Mouse (Mus musculus) embryo, embryonic 10 days (tissue): ENCODE measurements around the gene Bik.

Experiments used
- DNase-seq: peaks from one replicate; pipeline ENCODE4 v3.0.0-alpha.2; 2015; ENCODE audit warnings: low spot score

Bik gene

DNA sequence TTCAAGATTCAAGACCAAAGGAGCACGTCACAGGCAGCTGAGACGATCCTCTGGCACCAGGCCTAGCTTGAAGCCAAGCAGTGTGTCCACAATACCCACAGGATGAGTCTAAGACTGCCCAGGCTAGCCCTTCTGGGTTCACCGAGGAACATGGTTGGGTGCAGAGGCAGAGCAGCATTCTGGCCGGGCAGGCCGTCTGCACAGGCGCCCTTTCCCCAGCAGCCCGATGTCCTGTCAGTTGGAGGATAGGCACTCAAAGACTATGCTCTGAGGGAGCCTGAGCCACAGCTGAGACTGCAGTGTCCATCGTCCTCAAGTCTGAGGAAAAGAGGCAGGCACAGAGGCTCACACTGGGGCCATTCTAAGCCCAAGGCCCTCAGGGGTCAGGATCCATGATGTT, 20.5 kb downstream of the Bik start:
- DNase-seq, result no peak

DNA sequence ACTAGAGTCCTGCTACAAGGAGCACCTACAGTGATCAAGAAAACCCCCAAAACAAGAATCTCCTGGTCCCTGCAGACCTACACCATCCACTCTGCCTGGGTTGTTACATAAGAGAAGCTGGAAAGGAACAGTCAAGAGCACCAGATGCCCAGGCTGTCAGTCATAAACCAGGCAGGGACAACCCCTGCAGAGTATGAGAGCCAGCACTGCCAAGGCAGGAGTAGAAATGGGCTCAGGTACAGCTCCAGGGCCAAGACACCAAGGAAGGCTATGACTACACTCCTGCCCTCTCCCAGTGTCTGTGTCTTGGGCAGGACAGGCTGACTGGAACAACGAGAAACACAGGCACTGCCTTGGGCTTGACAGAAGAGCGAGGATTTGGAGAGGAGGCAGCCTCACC, 23.5 kb downstream of the Bik start:
- no peak for DNase-seq

DNA sequence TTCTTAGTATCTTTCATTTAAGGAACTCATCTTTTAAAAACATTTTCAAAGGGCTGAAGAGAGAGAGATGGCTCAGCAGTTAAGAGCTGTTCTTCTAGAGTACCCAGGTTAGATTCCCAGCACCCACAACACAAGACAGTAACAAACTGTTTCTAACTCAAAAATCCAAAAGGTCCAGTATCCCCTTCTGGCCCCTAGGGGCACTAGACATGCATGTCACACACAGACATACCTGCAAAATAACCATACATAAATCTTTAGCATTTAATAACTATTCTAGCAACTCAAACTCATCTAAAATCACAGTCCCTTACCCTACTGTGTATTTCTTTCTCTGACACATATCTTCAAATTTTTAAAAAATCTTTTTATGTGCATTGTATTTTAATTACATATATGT, 27.2 kb downstream of the Bik start:
- no peak for DNase-seq

DNA sequence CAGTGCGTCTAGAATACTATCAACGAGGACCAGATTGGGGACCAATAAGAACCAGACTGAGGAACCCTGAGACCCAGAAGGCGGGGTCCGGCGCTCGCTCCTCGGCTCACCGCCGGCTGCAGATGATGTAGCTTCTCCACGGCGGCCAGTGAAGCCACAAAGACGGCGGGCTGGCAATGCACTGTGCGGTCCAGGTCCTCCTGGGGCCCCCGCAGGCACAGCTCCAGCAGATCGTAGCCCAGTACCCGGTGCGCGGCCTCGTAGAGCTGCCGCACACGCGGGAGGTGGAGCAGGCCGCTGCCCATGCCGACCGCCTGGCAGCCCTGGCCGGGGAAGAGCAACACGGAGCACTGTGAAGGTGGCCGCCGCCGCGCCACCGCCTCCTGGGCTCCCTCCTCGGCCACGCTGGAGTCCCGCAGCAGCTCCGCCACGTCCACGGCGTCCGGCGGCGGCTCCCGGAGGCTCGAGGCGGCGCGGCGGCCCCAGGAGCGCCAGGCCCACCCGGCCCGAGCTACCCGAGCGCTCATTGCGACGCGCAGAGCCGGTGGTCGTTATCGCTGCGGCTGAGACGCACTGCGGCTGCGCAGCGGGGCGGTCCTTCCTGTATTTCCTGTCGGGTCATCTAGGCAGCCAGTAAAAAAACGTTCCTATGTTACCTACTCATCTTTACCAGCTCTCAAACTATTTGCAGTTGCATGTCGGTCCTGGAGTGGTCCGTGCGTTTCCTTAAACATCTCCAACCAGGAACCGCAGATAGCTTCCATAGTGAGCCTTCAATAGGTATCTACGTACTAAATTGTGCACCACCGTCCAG, 28.7 kb downstream of the Bik start:
- DNase-seq, result peak; percentile 97

DNA sequence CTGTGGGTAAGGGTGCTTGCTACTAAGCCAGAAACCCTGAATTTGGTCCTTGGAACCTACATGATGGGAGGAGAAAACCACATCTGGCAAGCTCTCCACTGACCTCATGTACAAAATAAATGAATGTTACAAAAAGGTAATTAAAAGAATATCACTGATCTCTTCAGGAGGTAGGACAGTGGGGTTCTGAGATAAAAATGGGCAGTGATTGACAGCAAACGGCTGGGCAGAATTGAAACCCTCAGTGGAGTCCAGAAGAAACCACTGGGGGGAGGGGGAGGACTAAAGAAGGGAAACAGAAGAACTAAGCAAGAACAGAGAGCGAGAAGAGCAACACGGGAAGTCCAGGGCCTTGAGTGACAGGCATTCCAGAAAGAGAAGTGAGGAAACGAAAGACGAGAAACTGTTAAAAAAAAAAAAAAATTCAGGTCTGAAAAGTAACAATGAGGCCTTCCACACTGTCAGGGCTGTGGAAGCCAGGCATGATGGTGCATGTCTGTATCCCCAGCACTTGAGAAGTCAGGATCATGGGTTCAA, 34.3 kb downstream of the Bik start:
- no peak for DNase-seq

DNA sequence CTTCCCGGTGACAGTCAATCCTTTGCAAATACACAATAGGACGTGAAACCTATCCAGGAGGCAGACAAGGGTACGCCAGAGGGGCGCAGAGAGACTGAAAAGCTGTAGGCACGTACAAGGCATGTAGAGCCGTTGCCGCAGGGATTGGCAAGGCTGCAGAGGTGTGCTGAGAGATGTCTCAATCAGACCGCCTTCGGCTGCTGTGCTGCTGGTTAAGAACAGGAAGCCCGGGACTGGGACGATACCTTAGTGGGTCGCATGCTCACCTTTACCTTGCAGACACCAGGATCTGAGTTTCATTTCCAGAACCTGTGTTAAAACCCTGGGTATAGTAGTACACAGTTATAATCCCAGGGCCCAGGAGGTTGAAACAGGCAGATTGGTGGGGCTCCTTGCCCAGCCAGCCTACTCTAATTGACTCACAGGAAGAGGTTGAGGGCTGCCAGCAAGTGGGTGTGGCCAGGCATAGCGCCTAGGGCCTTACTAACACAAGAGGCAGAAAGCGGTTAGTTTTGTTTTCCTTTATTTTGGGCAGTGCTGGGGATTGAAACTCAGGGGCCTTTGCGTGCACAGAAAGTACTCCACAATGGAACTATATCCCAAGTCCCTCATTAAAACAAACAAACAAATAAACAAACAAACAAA, 36.1 kb downstream of the Bik start:
- peak; percentile 65 for DNase-seq

DNA sequence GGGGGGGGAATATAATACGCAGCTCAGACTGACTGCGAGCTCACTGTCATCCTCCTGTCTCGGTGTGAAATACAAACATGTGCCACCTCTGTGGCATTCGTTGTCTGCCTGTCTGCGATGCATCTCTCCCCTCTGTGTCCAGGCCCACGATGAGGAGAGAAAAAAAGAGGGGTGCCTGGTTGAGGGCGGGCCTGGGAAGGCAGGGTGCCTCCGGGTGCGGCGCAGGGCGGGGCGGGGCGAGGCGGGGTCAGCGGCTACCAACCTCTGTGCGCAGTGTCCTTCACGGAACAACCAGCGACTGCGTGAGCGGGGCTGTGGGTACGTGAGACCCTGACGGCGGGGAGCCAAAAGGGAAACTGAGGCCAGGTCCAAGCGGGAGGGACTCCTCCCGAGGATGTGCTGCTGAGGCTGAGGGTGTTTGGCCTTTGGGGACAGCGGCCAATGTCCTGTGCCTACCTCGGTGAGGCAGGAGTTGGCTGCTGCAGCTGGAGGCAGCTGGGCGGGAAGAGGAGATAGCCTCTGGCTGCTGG, 36.7 kb downstream of the Bik start, which contains the start of the genes Tspo and Mcat:
TSS of gene Tspo (plus strand) at position 266 of the 530 bp plus-strand sequence.
TSS of gene Mcat (minus strand) at position 461 of the 530 bp plus-strand sequence.
- no peak for DNase-seq

DNA sequence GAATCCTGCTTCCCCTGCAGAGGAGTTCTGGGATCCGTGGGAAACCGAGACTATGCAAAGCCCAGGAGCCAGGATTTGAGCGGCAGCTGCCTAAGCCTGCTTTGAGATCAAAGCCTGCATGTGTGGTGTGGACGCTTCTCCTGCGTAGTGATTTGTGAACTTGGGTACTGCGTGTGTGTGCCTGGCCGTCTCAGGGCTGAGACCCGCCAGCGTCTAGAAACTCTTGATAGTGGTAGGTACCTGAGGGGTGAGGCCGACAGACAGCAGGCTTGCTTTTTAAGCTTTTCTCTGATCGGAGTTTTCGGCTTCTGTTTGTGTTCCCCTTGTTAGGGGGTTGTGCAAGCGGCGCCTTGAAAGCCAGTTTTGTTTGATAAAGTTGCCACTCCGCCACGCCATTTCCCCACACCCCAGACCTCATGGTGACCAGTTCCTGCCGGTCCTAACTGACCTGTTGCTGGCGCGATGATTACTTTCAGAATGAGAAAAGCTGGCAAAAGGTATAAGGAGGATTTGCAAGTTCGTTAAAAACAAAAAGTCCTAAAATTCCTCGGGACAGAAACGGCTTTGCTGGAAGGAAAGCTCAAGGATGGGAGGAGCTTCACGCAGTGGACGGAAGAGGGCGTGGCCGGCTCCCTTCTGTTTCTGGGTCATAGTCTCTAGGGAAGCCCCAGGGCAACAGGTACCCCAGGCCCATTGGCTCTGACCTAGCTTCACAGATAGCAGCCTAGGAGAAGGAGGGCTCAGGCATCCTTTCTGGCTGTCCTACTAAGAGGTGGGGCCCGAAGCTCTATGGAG, 37.4 kb downstream of the Bik start:
- DNase-seq, result peak; percentile 65

DNA sequence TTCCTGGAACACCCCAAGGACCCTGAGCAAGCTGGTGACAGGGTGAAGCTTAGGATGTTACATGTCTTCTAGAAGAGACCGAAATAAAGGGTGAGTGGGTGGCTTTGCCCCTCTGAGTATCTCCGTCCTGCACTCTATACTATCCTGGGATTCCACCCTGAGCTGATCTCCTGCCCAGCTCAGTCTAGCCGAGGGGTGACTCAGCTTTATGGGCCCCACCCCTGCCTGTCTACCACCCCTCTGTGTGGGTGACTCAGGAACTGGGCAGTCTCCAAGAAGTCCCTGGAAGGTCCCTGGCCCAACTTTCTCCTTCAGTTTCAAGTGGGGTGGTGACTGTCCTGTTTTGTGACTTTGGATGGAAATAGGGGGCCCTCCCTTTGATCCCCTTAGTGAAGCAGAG, 38.8 kb downstream of the Bik start:
- no peak for DNase-seq

DNA sequence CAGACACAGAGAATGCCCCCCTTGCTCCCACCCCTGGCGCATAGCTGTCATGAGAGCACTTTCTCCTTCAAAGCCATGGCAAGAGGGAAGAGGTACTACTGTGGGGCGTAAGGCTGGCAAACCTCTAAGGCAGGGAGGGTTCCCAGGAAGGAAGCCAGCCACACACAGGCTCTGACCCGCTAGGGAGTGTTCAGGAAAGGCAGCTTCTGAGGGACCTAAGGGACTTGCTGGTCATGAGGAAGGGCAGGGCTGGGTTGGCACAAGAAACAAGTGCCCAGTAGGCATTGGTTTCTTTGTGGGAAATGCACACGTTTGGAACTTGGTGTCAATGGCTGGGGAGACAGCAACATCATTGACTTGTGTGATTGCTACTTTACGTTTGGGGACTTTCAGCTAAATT, 39.3 kb downstream of the Bik start:
- DNase-seq, result no peak

DNA sequence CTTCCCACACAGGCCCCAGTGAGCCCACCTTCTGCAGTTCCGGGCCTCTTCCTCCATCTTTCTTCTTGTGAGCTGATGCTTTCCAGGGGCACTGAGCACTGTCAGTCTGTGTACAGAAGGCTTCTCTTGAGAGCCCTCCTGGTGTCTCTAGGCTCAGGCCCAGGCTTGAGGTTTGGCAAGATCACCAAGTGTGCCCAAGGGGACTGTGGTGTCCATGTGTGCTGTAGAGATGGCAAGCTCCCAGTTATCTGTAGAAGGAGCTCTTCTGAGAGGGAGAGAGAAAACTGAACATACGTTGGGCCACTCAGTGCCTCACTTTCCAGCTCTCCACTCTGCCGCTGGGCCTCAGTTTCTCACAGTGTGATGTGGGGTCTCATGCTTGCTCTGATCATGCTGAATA, 41.1 kb downstream of the Bik start:
- DNase-seq, result no peak

DNA sequence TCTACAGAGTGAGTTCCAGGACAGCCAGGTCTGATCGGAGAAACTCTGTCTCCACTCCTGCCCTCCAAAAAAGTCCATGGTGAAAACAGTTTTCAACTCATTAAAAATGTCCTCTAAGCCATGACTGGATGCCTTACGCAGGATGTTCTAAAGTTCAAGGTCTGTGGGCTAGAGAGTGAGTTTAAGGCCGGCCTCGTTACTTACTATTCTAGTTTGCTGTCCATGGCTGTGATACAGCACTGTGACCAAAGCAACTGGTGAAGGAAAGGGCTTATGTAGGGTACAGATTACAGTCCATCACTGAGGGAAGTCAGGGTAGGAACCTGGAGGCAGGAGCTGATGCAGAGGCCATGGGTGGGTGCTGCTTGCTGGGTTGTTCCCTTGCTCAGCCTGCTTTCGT, 41.9 kb downstream of the Bik start:
- no peak for DNase-seq

DNA sequence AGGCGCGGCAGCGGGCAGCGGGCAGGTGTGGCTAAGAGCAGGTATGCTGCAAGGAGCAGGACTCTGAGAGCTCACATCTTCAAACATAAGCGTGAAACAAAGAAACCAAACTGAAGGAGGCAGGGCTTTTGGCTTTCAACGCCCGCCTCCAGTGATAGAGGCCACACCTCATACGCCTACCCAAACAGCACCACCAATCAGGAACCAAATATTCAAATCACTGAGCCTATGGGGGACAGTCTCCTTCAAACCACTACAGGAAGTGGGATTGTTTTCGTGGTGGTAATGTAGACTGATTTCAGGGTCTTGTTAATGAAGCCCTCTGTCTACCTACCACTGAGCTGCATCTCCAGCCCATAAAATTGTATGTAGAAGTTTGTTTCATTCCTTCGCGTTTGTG, 43.0 kb downstream of the Bik start:
- DNase-seq, result no peak

DNA sequence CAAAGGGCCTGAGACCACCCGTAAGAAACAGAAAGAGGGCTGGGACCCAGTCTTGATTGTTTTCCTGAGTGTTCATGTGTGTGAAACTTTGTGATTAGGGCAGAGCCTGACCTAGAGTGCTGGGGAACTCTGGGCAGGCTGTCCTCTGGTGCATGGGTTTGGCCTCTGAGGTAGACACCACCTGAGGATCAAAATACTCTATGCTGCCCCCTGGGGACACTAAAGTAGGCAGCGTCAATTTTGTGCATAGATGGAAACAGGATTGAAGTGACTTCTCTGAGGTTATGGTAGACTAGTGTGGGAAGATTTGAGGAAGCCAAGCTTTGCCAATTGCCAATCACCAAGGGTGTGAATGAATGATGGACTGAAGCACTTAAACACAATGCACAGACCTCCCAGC, 44.0 kb downstream of the Bik start:
- DNase-seq, result no peak

DNA sequence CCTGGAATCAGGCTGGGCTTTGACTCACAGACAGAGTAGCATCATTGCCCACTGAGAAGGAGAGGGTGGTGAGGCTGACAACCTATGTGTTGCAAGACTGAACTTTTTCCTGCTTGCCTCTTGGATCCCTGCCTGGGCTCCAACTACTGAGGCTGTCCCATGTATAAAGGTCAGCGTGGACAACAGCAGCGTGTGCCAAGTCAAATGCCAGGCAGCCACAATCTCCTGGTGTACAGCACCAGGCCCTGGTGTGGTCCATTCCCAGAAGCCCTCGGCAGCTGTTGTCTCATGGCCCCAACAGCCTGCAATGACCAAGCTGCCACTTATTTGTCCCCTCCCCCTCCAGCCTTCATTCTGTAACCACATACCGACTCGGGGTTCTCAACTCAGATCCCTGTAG, 45.0 kb downstream of the Bik start:
- no peak for DNase-seq

DNA sequence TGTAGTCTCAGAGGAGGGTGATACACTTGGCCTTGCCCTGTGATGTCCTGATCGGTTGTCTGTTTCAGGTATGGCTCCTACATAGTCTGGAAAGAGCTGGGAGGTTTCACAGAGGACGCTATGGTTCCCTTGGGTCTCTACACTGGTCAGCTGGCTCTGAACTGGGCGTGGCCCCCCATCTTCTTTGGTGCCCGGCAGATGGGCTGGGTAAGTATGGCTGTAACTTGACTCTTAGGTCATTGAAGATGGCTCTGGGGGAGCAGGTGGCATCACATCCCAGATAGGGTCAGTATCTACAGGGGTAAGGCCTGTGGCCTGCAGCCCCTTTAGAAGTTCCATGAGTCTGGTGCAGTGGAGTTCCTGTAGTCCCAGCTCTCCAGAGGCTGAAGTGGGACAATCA, 45.5 kb downstream of the Bik start:
- no peak for DNase-seq

DNA sequence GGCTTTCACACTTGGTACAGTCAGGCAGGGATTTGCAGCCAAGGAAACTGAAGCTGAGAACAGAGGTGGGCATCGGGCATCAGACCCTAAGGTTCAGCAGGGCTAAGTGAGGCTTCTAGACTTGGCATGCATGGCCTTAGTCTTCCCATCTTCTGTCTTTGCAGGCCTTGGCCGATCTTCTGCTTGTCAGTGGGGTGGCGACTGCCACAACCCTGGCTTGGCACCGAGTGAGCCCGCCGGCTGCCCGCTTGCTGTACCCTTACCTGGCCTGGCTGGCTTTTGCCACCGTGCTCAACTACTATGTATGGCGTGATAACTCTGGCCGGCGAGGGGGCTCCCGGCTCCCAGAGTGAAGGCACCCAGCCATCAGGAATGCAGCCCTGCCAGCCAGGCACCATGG, 46.9 kb downstream of the Bik start:
- DNase-seq, result no peak

DNA sequence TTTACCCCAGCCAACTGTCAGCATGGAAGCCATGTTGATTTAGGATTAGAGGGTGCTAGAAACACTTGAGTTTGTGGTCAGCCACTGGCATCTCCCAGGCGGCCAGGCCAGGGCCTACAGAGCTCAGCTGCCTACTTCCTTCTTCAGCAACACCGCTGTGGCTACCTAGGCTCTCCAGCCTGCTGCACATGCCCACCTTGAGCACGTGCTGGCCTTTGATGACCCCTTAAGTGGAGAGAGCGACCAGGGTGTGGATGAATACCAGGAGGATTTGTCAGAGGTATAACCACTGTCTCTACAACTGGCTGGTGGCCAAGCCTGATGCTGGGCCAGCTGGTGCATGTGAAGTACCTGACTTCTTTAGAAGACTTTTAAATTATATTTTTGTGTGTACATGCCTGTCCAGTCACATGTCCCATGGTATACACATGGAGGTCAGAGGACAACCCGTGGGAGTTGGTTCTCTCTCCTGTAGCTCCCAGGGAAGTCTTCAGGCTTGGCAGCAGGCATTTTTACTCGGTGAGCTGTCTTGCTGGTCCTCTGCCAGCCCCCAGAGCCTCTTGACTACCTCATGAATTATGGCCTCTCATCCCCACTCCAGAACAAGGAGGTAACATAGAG, 48.2 kb downstream of the Bik start:
- no peak for DNase-seq

DNA sequence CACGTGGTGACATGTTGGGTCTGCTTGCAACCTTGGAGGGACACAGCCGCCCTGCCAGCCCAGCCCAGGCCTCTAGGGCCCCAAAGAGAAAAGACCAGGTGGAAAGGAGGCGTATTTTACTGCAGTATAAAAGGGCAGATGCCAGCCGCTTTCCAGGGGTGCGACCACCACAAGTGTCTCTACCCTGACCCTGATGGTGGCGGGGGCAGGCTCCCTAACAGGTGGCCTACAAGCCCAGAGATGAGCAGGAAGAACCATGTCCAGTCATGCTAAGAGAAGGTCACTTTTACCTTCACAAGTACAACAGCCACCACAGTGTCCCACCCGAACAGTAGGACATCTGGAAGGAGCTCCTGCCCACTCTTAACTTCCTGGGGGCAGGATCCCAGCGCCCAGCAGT, 48.9 kb downstream of the Bik start:
- DNase-seq, result no peak

DNA sequence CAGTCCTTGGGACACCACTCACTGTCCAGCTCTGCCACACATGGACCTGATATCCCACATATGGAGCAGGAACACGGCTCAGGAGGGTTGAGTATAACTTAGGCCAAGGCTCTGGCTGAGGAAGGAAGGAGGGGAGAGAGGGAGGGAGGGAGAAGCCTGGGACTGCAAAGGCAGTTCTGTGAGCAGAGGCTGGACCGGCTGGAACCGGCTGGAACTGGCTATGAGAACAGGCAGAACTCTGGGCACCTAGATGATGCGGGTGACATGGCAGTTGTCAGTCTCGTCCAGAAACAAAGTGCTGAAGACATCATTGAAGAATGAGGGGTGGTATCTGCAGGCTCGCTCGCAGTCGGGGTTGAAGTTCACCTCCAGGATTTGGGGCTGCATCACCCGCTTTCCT, 50.0 kb downstream of the Bik start:
- no peak for DNase-seq

DNA sequence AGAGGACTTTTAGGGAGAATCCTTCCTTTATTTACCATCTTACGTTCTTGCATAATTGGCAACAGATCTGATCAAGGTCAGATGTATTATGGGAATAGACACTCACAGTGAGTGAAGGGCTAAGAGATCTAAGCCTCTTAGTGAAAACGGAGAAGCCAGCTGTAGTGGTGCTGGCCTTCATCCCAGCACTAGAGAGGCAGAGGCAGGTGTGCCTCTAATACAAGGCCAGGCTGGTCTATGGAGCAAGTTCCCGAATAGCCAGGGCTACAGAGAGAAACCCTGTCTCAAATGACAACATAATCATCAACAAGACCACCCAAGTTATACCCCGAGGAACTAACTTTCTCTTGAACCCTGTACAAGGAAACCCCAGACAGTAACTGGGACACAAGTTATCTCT, 56.3 kb downstream of the Bik start:
- DNase-seq, result no peak
